Comparison of ENCODE assay signal across 14 mouse cellular contexts in genomic region chr7:46058882-46059281, GRCm38 (mm10). TPM values are rescaled to one million over a fixed set of nuclear protein-coding genes. Genes with fewer than 3 reads are reported as not detected.
DNase-seq lines count a peak whose midpoint lies in the region; ATAC-seq and TF ChIP-seq lines count a peak whose summit lies in the region.
"Had no signal": no experiment of that assay in that cellular context is flagged by ENCODE, and none has a peak within 500 bp of the region (broad histone marks: within the 10 kb centered on the region; RNA-seq: fewer than 3 reads in every experiment).

No protein-coding gene starts in this region.

- ATAC-seq in heart, embryonic 16.5 days (replicated peaks; ENCODE audit: extremely low read depth, insufficient read depth, low FRiP score), result no peak
- peak; percentile 42 for ATAC-seq in megakaryocyte-erythroid progenitor cell, adult 5-6 weeks (replicated peaks; ENCODE audit: low FRiP score, low TSS enrichment, poor library complexity, severe bottlenecking)
- no peak for ATAC-seq in erythroblast, adult 5-6 weeks (replicated peaks; ENCODE audit: low FRiP score, poor library complexity, severe bottlenecking)

- no peak overlapping the region for H3K9ac ChIP-seq in heart, embryonic 16.5 days (ENCODE audit: low read length)
- H3K9ac ChIP-seq: heart, embryonic 13.5 days; hindbrain, embryonic 15.5 days; limb, embryonic 13.5 days had no signal

- 84% methylated on average over 11 of the region's 11 CpGs for WGBS in heart, embryonic 16.5 days
- 15% methylated on average over 11 of the region's 11 CpGs for WGBS in bone marrow, adult 2 months
- WGBS in thymus, adult 2 months, result 9% methylated on average over 11 of the region's 11 CpGs

- H3K4me1 ChIP-seq in heart, embryonic 16.5 days (ENCODE audit: control insufficient read depth, insufficient read depth, low read length), result no peaks in the 10 kb centered on the region
- H3K4me1 ChIP-seq in bone marrow, adult 2 months (ENCODE audit: control insufficient read depth, insufficient read depth, low read length), result no peaks in the 10 kb centered on the region; the same call in 1 of the 2 replicates
- peaks cover 26% of the 10 kb centered on the region for H3K4me1 ChIP-seq in thymus, adult 2 months (replicated peaks; ENCODE audit: control insufficient read depth, insufficient read depth, low read length)
- H3K4me1 ChIP-seq: heart, embryonic 13.5 days; hindbrain, embryonic 15.5 days; limb, embryonic 13.5 days had no signal

- H3K4me3 ChIP-seq in heart, embryonic 16.5 days (ENCODE audit: low read length), result peak overlapping the region; percentile 12; the same call in 1 of the 2 replicates
- H3K4me3 ChIP-seq in bone marrow, adult 2 months (replicated peaks; ENCODE audit: control insufficient read depth, low read depth, low read length), result peak overlapping the region; percentile 77
- H3K4me3 ChIP-seq in thymus, adult 2 months (ENCODE audit: control insufficient read depth, insufficient read depth, low read length), result peak overlapping the region; percentile 75
- H3K4me3 ChIP-seq: heart, embryonic 13.5 days; hindbrain, embryonic 15.5 days; limb, embryonic 13.5 days; myocyte had no signal

- peaks cover 36% of the 10 kb centered on the region for H3K36me3 ChIP-seq in heart, embryonic 16.5 days (ENCODE audit: control insufficient read depth, insufficient read depth)
- H3K36me3 ChIP-seq in thymus, adult 2 months (ENCODE audit: control insufficient read depth, insufficient read depth, low read length), result no peaks in the 10 kb centered on the region

- intact Hi-C loops in gastrocnemius, postnatal 36 days (cut with DNase I), result no loop called here

- peak; percentile 62; the same call in 1 of the 2 replicates for TF ChIP-seq POLR2A in bone marrow, adult 2 months (IDR thresholded peaks at IDR 0.05; ENCODE audit: borderline replicate concordance, control insufficient read depth, low read depth, low read length)
- no peak for TF ChIP-seq POLR2A in thymus, adult 2 months (IDR thresholded peaks at IDR 0.05; ENCODE audit: control insufficient read depth, extremely low read depth, insufficient read depth, low read length, poor library complexity)

- no peaks in the 10 kb centered on the region for H3K9me3 ChIP-seq in heart, embryonic 16.5 days (replicated peaks; ENCODE audit: control insufficient read depth, low read length)
- H3K9me3 ChIP-seq: heart, embryonic 13.5 days; hindbrain, embryonic 15.5 days; limb, embryonic 13.5 days had no signal

- H3K27me3 ChIP-seq in heart, embryonic 16.5 days (ENCODE audit: control insufficient read depth, insufficient read depth, low read length), result no peaks in the 10 kb centered on the region
- H3K27me3 ChIP-seq in thymus, adult 2 months (ENCODE audit: control insufficient read depth, insufficient read depth, low read length), result no peaks in the 10 kb centered on the region
- H3K27me3 ChIP-seq: heart, embryonic 13.5 days; hindbrain, embryonic 15.5 days; limb, embryonic 13.5 days had no signal

- no peak for DNase-seq in heart, adult 18-20 months
- peak; percentile 41 for DNase-seq in thymus, adult 2 months
- DNase-seq in ovary, postnatal 36 days (ENCODE audit: low spot score), result no peak
- DNase-seq in gastrocnemius, postnatal 36 days, result no peak
- DNase-seq: adrenal gland, postnatal 10 days had no signal

- H3K4me2 ChIP-seq in heart, embryonic 16.5 days (ENCODE audit: low read depth, low read length), result no peak overlapping the region
- H3K4me2 ChIP-seq: heart, embryonic 13.5 days; hindbrain, embryonic 15.5 days; limb, embryonic 13.5 days had no signal

- no peak for TF ChIP-seq CTCF in bone marrow, adult 2 months (IDR thresholded peaks at IDR 0.05; ENCODE audit: control insufficient read depth, insufficient read depth, low read length)
- no peak for TF ChIP-seq CTCF in thymus, adult 2 months (IDR thresholded peaks at IDR 0.05; ENCODE audit: borderline replicate concordance, control insufficient read depth, extremely low read depth, insufficient read depth, low read length, poor library complexity)

- H3K27ac ChIP-seq in heart, embryonic 16.5 days (ENCODE audit: low read length), result no peak overlapping the region
- peak overlapping the region; percentile 80 for H3K27ac ChIP-seq in bone marrow, adult 2 months (ENCODE audit: control insufficient read depth, insufficient read depth, low read depth, low read length, poor library complexity)
- peak overlapping the region; percentile 63 for H3K27ac ChIP-seq in thymus, adult 2 months (ENCODE audit: control insufficient read depth, insufficient read depth, low read length)
- H3K27ac ChIP-seq: heart, embryonic 13.5 days; hindbrain, embryonic 15.5 days; kidney, postnatal 0 days; limb, embryonic 13.5 days had no signal

RNA-seq across cellular contexts. Expression of gene Nomo1, which starts 25.4 kb away (rescaled TPM):
- polyA plus RNA-seq in heart, embryonic 16.5 days (2015; fragmentation: Nextera tagmentation; extraction: Ambion mirVana), result 35.9 and 36.2 TPM in 2 replicates
- total RNA-seq in heart, adult 18-20 months (2021), result 10 to 100 TPM; 88.0 to 95.9 TPM
- 25.3 and 43.9 TPM in 2 replicates for polyA plus RNA-seq in bone marrow, adult 2 months (2011; ENCODE audit: insufficient read depth, insufficient read length, low replicate concordance, missing spikeins)
- 86.4 and 105 TPM in 2 replicates for total RNA-seq in megakaryocyte-erythroid progenitor cell, adult 5-6 weeks (2014; fragmentation: Nextera tagmentation)
- total RNA-seq in megakaryocyte-erythroid progenitor cell, adult 5-6 weeks (2017), result 76.8 and 89.3 TPM in 2 replicates
- 37.4 and 42.4 TPM in 2 replicates for polyA plus RNA-seq in thymus, adult 2 months (2012; rRNA removed)
- 10 to 100 TPM; 54.5 to 66.7 TPM for total RNA-seq in gastrocnemius, postnatal 36 days (2021)
- 5.4 and 9.2 TPM in 2 replicates for total RNA-seq in erythroblast, adult 5-6 weeks (2015; ENCODE audit: low replicate concordance)
- 6.1 and 8.5 TPM in 2 replicates for total RNA-seq in erythroblast, adult 5-6 weeks (2017; ENCODE audit: low replicate concordance)

RNA-seq across cellular contexts. Expression of gene Abcc6, which starts 28.8 kb away (rescaled TPM):
- polyA plus RNA-seq in heart, embryonic 16.5 days (2015; fragmentation: Nextera tagmentation; extraction: Ambion mirVana), result 0.11 and 0.12 TPM in 2 replicates
- total RNA-seq in heart, adult 18-20 months (2021), result not detected
- 1.1 and 1.3 TPM in 2 replicates for polyA plus RNA-seq in bone marrow, adult 2 months (2011; ENCODE audit: insufficient read depth, insufficient read length, low replicate concordance, missing spikeins)
- total RNA-seq in megakaryocyte-erythroid progenitor cell, adult 5-6 weeks (2014; fragmentation: Nextera tagmentation), result not detected in 2 replicates
- total RNA-seq in megakaryocyte-erythroid progenitor cell, adult 5-6 weeks (2017), result not detected in 2 replicates
- polyA plus RNA-seq in thymus, adult 2 months (2012; rRNA removed), result 0.49 and 0.61 TPM in 2 replicates
- not detected for total RNA-seq in gastrocnemius, postnatal 36 days (2021)
- not detected in 2 replicates for total RNA-seq in erythroblast, adult 5-6 weeks (2015; ENCODE audit: low replicate concordance)
- total RNA-seq in erythroblast, adult 5-6 weeks (2017; ENCODE audit: low replicate concordance), result not detected in 2 replicates
- polyA plus RNA-seq: myocyte had no signal

RNA-seq across cellular contexts. Expression of gene Kcnj11, which starts 41.7 kb away (rescaled TPM):
- polyA plus RNA-seq in heart, embryonic 16.5 days (2015; fragmentation: Nextera tagmentation; extraction: Ambion mirVana), result 10.4 and 10.5 TPM in 2 replicates
- 100 to 1,000 TPM; 114 to 120 TPM for total RNA-seq in heart, adult 18-20 months (2021)
- polyA plus RNA-seq in bone marrow, adult 2 months (2011; ENCODE audit: insufficient read depth, insufficient read length, low replicate concordance, missing spikeins), result not detected in 2 replicates
- total RNA-seq in megakaryocyte-erythroid progenitor cell, adult 5-6 weeks (2014; fragmentation: Nextera tagmentation), result not detected in 2 replicates
- not detected in 2 replicates for total RNA-seq in megakaryocyte-erythroid progenitor cell, adult 5-6 weeks (2017)
- polyA plus RNA-seq in thymus, adult 2 months (2012; rRNA removed), result 3.1 and 12.6 TPM in 2 replicates
- total RNA-seq in gastrocnemius, postnatal 36 days (2021), result 10 to 100 TPM; 93.5 to 99.5 TPM
- total RNA-seq in erythroblast, adult 5-6 weeks (2015; ENCODE audit: low replicate concordance), result not detected in 2 replicates
- total RNA-seq in erythroblast, adult 5-6 weeks (2017; ENCODE audit: low replicate concordance), result not detected in 2 replicates

Comparison
In these comparisons a context has a peak if more than half of its experiments do, and no peak if none do; other contexts are left out.
1. H3K4me3 ChIP-seq: peak in every context shown above with its lines; median percentile 77 in bone marrow, adult 2 months; 75 in thymus, adult 2 months; 12 in heart, embryonic 16.5 days.
2. RNA of gene Nomo1, which starts 25.4 kb away (total RNA-seq): 88.0 to 95.9 TPM in heart, adult 18-20 months, 76.8 to 105 TPM in megakaryocyte-erythroid progenitor cell, adult 5-6 weeks and 54.5 to 66.7 TPM in gastrocnemius, postnatal 36 days; 5.4 to 9.2 TPM in erythroblast, adult 5-6 weeks; every median in the first group is over 4 times any median in the second.
3. RNA of gene Kcnj11, which starts 41.7 kb away (total RNA-seq): 114 to 120 TPM in heart, adult 18-20 months and 93.5 to 99.5 TPM in gastrocnemius, postnatal 36 days; not detected in megakaryocyte-erythroid progenitor cell, adult 5-6 weeks and not detected in erythroblast, adult 5-6 weeks; every median in the first group is over 10 times any median in the second.